Mouse (Mus musculus) heart, postnatal 4 days (tissue): ENCODE results near the gene Ltbp1. TPM values are rescaled to one million over a fixed set of nuclear protein-coding genes. Genes with fewer than 3 reads are reported as not detected.
A peak's percentile ranks its signal among the peaks of the same experiment; 100 is the strongest.

Source experiments
- DNase-seq: peaks from one replicate; pipeline ENCODE4 v3.0.0; 2021
- total RNA-seq, 2 experiments: library from RNA; stranded (reverse); gene quantifications; 2 replicates each; pipeline ENCODE4 v1.2.3; 2021

Ltbp1 gene
- total RNA-seq, 2 experiments from 2014 or later, result 63.8 to 67.0 TPM

DNA sequence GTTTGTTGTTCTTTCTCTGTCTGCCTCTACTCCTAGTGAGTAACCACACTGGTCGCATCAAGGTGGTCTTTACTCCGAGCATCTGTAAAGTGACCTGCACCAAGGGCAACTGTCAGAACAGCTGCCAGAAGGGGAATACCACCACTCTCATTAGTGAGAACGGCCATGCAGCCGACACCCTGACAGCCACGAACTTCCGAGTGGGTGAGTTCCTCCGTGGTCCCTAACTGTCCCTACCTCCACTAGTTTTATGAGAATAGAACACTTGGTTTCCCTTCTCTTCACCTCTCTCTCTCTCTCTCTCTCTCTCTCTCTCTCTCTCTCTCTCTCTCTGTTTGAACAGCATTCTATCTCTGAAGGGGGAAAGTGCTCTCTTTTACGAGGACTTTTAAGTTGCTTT is 173.6 kb downstream of the Ltbp1 start:
- DNase-seq, result no peak

DNA sequence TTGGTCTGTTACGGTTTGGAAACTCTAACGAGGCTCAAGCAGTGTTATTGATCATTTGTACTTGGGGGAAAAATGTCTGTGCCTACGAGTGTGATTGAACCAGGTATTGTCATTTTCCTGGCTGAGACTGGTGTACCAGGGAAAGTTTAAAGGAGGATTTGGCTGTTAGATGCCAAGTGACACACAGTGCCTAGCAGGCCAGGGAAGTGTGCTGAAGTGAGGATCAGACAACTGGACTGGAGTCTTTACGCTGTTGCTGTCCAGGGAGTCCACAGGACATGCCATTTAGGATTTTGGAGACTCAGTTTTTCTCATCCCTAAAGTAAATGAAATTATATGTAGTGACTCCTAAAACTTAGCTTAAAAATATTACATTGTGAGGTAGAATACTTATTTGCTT is 174.9 kb downstream of the Ltbp1 start:
- no peak for DNase-seq

GRCm38 (mm10) chr17:75180956-75181588 is 175.7 kb downstream of the Ltbp1 start:
- DNase-seq, result no peak

DNA sequence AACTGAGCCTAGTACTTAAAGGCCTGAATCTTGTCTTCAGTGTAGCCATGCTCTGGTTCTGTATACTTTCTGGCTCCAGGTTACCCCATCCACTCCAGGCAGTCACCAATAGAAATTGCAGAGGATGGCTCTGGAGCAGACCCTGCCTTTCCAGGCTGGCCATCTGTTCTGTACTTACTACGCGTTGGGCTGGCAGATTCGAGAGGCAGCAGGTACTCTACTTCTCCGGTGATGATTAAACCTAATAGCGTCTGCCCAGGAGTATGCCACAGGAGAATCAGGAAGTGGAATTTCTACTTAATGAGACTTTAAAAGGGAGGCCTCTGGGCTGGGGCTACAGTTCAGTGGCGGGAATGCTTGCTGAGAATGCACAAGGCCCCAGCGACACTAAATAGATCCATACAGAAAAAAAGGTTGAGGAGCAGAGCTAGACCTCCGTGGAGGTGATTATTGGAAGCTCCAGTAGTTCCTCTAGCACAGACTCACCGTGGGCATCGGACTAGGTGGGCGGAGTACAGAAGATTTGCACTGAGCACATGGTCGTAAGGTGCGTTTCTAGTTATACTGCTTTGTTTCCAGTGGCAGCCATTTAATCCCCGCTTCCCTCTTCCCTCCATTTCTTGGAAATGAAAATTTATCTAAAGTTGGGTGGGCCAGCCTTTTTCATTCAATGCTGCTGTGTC is 177.1 kb downstream of the Ltbp1 start:
- DNase-seq, result no peak

DNA sequence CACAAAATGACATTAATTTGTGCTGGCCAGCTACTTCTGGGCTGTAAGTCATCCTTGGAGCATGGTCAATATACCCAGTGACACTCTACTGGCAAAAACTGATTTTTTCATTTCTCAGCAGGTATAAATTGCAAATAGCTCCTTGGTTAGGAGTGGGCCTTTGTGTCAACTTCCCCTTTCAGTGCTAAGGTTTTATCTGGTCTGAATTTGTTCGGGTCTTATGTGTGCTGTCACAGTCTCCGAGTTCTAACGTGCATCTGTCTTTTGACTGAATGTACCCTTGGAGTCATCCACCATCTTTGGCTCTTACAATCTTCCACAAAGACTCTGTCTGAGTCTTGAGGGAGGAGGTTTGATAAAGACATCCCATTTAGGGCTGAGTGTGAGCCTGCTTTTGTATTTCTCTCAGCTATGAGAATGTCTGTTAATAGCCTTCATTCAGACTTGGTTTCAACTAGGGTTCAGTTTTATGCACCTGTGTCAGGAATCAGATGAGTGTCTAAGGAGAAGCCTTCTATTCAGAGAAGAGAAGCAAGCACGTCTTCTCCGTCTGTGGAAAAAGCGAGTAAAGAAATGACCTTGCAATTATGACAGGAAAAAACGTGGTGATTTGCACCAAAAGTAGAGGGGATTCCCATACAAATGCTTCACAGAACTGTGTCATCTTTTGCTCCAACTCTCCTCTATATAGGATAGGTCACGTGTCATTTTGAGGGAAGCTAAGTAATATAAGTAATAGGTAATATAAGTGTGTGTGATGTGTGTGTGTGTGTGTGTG is 181.6 kb downstream of the Ltbp1 start:
- DNase-seq, result no peak

DNA sequence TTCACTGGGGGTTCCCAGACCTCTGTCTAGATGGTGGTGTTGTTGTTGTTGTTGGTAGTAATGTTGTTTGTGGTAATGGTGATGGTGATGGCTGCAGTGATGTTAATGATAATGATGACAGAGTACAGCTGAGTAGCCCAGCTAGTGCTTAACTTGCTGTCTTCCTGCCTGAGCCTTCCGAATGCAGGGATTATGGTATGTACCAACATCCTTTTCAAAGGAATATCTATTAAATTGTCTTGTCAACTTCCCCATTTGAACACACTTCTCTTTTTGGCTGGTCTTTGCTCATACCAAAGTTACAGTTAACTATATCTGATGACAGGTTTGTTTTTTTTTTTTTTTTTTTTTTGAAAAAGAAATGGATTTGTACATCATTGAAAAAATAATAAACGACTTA is 191.6 kb downstream of the Ltbp1 start:
- DNase-seq, result no peak

- no peak for DNase-seq
These were observed 193.4 kb downstream of the Ltbp1 start for GRCm38 (mm10) chr17:75198767-75199166.

- no peak for DNase-seq
These were observed 194.3 kb downstream of the Ltbp1 start for GRCm38 (mm10) chr17:75199694-75200093.

- DNase-seq, result no peak
These were observed 196.9 kb downstream of the Ltbp1 start for GRCm38 (mm10) chr17:75202314-75202713.

DNA sequence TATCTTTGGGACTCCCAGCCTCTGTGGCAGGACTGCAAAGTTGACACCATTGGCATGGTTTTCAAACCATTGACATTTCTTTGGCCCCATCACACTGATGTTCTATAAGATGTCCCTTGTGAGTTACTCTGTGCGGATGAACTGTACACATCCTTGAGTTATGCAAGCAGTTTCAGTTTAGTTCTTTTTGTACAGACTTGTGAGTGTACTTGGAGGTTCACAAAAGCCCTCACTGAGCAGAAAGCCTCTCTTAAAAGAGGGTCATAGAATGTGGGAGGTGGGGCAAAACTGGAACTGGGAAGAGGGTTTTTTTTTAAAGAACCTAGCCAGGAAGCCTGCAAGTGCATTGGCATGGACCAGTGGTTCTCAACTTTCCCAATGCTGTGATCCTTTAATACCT is 198.7 kb downstream of the Ltbp1 start:
- DNase-seq, result no peak

DNA sequence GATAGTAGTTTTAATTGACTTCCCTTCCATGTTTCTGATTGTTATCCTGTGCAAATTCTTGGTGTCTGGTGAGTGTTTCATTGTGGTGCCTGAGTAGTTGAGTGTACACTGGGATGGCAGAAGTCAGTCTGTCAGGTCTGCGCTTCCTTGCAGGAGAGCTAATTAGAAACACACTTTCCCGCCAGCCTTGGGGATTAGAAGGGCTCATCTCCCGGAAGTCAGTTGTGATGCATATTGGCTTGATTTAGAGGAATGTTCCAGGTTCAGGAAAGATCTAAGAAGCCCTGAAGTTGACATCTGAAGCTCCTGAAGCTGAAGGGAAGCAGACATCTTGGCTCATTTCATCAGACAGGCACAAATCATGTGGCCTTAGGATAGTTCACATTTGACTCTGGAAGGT is 200.9 kb downstream of the Ltbp1 start:
- DNase-seq, result no peak

GRCm38 (mm10) chr17:75208164-75208698 is 202.9 kb downstream of the Ltbp1 start:
- no peak for DNase-seq

DNA sequence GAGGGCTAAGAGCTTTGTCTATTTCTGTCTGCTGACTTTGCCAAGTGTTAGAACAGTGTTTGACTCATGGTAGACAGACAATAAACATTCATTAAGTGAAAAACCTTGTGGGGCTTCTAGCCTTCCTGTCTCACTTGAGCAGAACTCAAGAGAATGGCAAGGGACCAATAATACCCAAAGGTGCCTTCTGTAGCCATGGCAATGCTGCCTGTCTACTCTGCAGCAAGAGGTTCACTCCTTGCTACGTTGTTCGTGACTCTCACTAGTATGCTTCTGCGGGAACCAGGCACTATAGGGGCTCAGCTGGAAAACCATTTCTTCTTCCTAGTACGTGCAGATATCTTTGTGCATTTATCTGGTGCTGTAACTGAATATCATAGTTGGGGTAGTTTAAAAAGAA is 205.2 kb downstream of the Ltbp1 start:
- DNase-seq, result no peak

GRCm38 (mm10) chr17:75216362-75216761 is 211.0 kb downstream of the Ltbp1 start:
- no peak for DNase-seq

- DNase-seq, result no peak
These were observed 213.3 kb downstream of the Ltbp1 start for GRCm38 (mm10) chr17:75218700-75219099.

DNA sequence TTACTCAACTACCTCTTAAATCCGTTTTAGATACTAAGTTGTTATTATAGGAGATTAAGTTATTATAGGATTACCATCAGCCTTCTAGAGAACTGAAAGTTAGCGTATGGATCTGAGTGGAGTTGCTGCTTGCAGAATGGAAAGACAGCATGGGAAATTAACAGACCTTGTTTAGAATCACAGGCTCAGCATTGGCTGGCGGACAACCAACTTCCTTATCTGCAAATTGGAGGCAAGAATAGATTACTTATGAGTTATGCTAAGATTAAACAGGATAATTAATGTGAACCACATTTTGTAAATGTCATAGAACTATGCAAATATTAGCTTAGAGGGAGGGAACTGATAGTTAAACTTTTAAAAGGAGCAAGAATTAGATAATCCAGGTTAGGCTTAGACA is 223.0 kb downstream of the Ltbp1 start:
- no peak for DNase-seq

DNA sequence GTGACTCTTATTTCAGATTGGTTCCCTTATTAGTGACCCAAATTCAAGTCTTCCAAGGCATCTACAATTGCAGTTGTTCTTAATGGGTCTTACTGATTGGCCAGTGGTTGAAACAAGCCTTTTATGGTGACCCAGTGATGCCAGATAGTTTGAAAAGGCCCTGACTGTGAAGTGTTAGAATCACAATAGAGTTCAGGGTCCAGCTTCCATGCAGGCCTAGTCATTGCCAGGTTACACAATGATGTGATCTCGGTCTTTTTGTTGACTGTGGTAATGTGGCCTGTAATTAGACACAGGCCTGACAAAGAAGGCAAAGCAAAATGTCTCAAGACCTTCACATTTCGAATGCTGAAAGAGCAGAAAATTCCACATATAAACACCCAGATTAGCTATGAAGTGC is 227.8 kb downstream of the Ltbp1 start:
- no peak for DNase-seq

GRCm38 (mm10) chr17:75233923-75234322 is 228.6 kb downstream of the Ltbp1 start:
- DNase-seq, result no peak

DNA sequence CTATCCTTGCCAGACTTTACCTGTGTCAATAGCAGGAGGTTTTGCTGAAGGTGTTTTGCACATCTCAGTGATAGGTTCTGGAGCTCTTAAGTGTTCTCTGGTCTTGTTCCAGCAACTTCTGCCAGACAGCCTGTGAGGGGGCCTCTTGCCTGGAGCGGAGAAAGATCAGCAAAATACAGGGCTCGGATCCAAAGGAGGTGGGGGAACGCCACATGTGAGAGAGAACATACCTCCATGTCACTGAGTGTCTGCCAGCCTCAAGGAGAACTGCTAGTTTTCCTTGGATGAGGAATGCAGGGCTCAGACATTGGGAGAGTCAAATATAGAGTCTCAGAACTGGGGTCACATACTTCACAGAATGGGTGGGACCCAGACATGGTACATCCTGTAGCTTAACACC is 230.4 kb downstream of the Ltbp1 start:
- peak; percentile 42 for DNase-seq

DNA sequence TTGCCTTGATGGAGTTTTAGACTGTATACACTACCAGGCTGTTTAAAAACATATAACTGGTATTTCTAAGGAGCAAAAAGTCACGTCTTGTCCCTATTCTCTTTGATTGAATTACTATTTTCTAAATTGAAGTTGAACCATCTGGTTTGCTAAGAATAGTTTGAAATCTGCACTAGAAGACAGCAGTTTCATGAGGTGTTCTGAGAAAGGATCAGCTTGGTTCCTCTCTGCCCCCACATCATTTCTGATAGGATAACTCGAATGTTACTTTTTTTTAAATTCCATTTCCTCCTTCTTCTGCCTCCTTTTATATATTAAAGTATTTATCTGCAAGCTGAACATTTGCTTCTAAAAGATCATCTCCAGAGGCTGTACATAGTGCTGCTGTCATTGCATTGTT is 231.2 kb downstream of the Ltbp1 start:
- DNase-seq, result no peak

- DNase-seq, result no peak
These were observed 232.1 kb downstream of the Ltbp1 start for GRCm38 (mm10) chr17:75237456-75237855.

DNA sequence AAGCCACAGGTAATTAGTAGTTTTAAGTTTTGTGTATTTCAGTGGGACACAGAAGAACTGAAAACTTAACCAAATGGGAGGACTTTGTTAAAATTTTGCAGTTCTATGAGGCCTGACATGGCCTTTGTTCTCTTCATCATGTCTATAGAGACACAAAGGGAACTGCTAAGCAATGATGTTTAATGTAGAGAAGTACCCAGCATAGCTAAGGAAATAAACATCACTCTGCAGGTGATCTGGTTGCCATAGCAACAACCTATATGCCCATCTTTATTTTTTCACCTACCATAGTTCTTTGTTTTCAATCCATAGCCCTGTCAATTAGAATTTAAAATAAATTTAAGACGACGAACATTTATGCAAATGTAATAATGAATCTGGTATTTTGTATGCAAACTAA is 233.3 kb downstream of the Ltbp1 start:
- no peak for DNase-seq

DNA sequence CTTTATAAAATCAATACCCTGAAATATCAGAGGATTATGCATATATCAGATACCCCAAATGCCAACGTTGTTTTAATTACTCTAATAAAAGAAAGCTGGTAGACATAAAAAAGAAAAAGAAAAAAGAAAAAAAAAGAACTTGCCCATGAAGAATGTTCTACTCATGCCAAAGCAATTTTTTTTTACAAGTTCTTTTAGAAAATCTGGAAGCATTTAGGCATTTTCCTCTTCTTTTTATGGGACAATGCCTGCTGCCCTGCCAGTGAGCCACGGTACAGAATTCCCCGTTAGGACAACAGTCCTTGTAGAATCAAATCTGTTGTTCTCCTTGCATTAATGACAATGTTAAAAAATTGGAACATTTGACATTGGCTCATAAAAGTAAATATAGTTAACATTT is 234.2 kb downstream of the Ltbp1 start:
- no peak for DNase-seq

GRCm38 (mm10) chr17:75242086-75242485 is 236.7 kb downstream of the Ltbp1 start:
- no peak for DNase-seq
